Mouse (Mus musculus) kidney, postnatal 25 days (tissue): ENCODE data around the gene Pibf1.

Experiments
- DNase-seq, 2 experiments: peaks; one replicate each; pipeline ENCODE4 v3.0.0; 2021; ENCODE audit warnings: mixed read lengths in 2 of 2

The Pibf1 gene

GRCm38 (mm10) chr14:99099267-99099966 is at the start of gene Pibf1, which contains the start of gene Dis3:
Pibf1 (plus strand) TSS chr14:99099424.
Dis3 (minus strand) TSS chr14:99099770.
- DNase-seq = peak; percentile 99

GRCm38 (mm10) chr14:99058959-99059586 is 40.2 kb upstream of the Pibf1 start:
- no peak for DNase-seq

GRCm38 (mm10) chr14:99060616-99061015 is 38.6 kb upstream of the Pibf1 start:
- DNase-seq = no peak

GRCm38 (mm10) chr14:99063091-99063490 is 36.1 kb upstream of the Pibf1 start:
- no peak for DNase-seq

GRCm38 (mm10) chr14:99071146-99071545 is 28.1 kb upstream of the Pibf1 start:
- no peak for DNase-seq

GRCm38 (mm10) chr14:99088947-99089346 is 10.3 kb upstream of the Pibf1 start:
- no peak for DNase-seq

- DNase-seq = no peak
Observed at GRCm38 (mm10) chr14:99099967-99100587, 853 bp downstream of the Pibf1 start.

- DNase-seq = no peak
Observed at GRCm38 (mm10) chr14:99103050-99103449, 3.8 kb downstream of the Pibf1 start.

GRCm38 (mm10) chr14:99104542-99105123 is 5.4 kb downstream of the Pibf1 start:
- no peak for DNase-seq

GRCm38 (mm10) chr14:99106671-99107070 is 7.4 kb downstream of the Pibf1 start:
- no peak for DNase-seq

GRCm38 (mm10) chr14:99107631-99108187 is 8.5 kb downstream of the Pibf1 start:
- DNase-seq = no peak

GRCm38 (mm10) chr14:99108762-99109161 is 9.5 kb downstream of the Pibf1 start:
- DNase-seq = no peak

GRCm38 (mm10) chr14:99117576-99117975 is 18.4 kb downstream of the Pibf1 start:
- DNase-seq = no peak

GRCm38 (mm10) chr14:99121584-99122339 is 22.5 kb downstream of the Pibf1 start:
- no peak for DNase-seq

- no peak for DNase-seq
Observed at GRCm38 (mm10) chr14:99124076-99124475, 24.9 kb downstream of the Pibf1 start.

GRCm38 (mm10) chr14:99126713-99127112 is 27.5 kb downstream of the Pibf1 start:
- no peak for DNase-seq

GRCm38 (mm10) chr14:99127509-99127908 is 28.3 kb downstream of the Pibf1 start:
- no peak for DNase-seq

GRCm38 (mm10) chr14:99129050-99129449 is 29.8 kb downstream of the Pibf1 start:
- no peak for DNase-seq

- DNase-seq = no peak
Observed at GRCm38 (mm10) chr14:99134048-99134447, 34.8 kb downstream of the Pibf1 start.

GRCm38 (mm10) chr14:99135761-99136160 is 36.5 kb downstream of the Pibf1 start:
- no peak for DNase-seq

GRCm38 (mm10) chr14:99136297-99136696 is 37.1 kb downstream of the Pibf1 start:
- DNase-seq = no peak

- DNase-seq = no peak
Observed at GRCm38 (mm10) chr14:99140036-99140435, 40.8 kb downstream of the Pibf1 start.
